Mouse (Mus musculus): ENCODE measurements at regions not wholly inside any gene's neighbourhood (a gene's known extent, or its start where the extent isn't known, plus 50 kb on each side); places are given as distances from the start of the nearest gene placed in this dataset.

DNA sequence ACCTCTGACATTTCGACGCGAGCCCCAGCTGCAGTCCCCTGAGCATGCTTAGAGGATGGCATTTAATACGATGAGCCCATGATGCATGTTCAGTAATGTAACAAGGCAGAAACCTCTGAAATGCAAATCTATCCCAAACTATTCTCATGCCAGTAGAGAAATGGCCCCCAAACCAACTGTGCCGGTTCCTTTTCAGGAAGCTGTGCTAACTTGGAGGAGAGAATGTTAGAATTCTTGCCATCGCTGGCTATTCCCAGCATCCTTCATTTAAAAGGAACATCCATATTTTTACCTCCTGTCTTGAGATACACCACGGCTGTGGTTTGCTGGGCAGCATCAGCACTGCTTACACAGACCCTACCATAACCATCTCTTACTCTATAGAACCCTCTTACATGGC, 104.7 kb upstream of the Mbnl2 start:
- Histone ChIP-seq H3K79me2 (ENCODE audit: inconsistent target) (no peaks in the 10 kb centered on the region), H3K36me3 (ENCODE audit: inconsistent target) (no peaks in the 10 kb centered on the region), H3K27ac (no peak overlapping the region), H3K4me3 (ENCODE audit: inconsistent target) (no peak overlapping the region)
- WGBS (ENCODE audit: missing documents), result over 99% methylated on average over 7 of the region's 7 CpGs

DNA sequence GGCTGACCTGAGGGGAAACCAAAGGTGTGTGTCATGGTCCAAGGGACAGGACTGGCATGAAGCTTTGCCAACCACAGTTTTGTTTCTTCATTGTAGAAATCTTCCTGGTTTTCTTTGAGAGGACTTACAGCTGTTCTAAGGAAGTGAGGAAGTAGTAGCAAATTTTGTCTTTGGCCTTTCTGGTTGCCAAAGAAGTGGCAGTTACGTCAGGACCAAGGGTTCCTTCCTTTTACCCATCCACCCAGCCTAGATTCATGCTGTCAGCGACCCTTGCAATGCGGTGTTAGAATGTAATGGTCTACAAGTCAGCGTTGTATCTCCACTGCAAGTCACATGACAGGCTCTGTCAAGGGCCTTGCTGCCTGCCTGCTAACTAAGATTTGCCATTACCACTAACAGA, 103.4 kb upstream of the Mbnl2 start:
- Histone ChIP-seq H3K4me3 (ENCODE audit: inconsistent target) (no peak overlapping the region), H3K36me3 (ENCODE audit: inconsistent target) (no peaks in the 10 kb centered on the region), H3K79me2 (ENCODE audit: inconsistent target) (no peaks in the 10 kb centered on the region), H3K27ac (peak overlapping the region; percentile 15; the same call in 1 of the 2 replicates)
- 36% methylated on average over 4 of the region's 4 CpGs for WGBS (ENCODE audit: missing documents)

- no peak overlapping the region for H3K4me3 ChIP-seq (ENCODE audit: inconsistent target)
- 92% methylated on average over 8 of the region's 8 CpGs for WGBS (ENCODE audit: missing documents)
- no peaks in the 10 kb centered on the region for H3K36me3 ChIP-seq (ENCODE audit: inconsistent target)
- H3K79me2 ChIP-seq (ENCODE audit: inconsistent target), result no peaks in the 10 kb centered on the region
- H3K27ac ChIP-seq, result no peak overlapping the region
Observed at GRCm38 (mm10) chr14:120172844-120173243, 102.6 kb upstream of the Mbnl2 start.

- H3K36me3 ChIP-seq (ENCODE audit: inconsistent target), result no peaks in the 10 kb centered on the region
- no peaks in the 10 kb centered on the region for H3K79me2 ChIP-seq (ENCODE audit: inconsistent target)
- no peak overlapping the region for H3K27ac ChIP-seq
- H3K4me3 ChIP-seq (ENCODE audit: inconsistent target), result no peak overlapping the region
- 89% methylated on average over 3 of the region's 5 CpGs for WGBS (ENCODE audit: missing documents)
Observed at GRCm38 (mm10) chr14:120174615-120175014, 100.9 kb upstream of the Mbnl2 start.

- no peak overlapping the region for H3K27ac ChIP-seq
- no peak overlapping the region for H3K4me3 ChIP-seq (ENCODE audit: inconsistent target)
- 83% methylated on average over 1 of the region's 1 CpGs for WGBS (ENCODE audit: missing documents)
- no peaks in the 10 kb centered on the region for H3K79me2 ChIP-seq (ENCODE audit: inconsistent target)
- H3K36me3 ChIP-seq (ENCODE audit: inconsistent target), result no peaks in the 10 kb centered on the region
Observed at GRCm38 (mm10) chr14:120195218-120195617, 80.3 kb upstream of the Mbnl2 start.

- Histone ChIP-seq H3K36me3 (ENCODE audit: inconsistent target) (no peaks in the 10 kb centered on the region), H3K79me2 (ENCODE audit: inconsistent target) (no peaks in the 10 kb centered on the region), H3K27ac (no peak overlapping the region), H3K4me3 (ENCODE audit: inconsistent target) (no peak overlapping the region)
- WGBS (ENCODE audit: missing documents), result 96% methylated on average over 3 of the region's 3 CpGs
Observed at GRCm38 (mm10) chr14:120211741-120212140, 63.7 kb upstream of the Mbnl2 start.

DNA sequence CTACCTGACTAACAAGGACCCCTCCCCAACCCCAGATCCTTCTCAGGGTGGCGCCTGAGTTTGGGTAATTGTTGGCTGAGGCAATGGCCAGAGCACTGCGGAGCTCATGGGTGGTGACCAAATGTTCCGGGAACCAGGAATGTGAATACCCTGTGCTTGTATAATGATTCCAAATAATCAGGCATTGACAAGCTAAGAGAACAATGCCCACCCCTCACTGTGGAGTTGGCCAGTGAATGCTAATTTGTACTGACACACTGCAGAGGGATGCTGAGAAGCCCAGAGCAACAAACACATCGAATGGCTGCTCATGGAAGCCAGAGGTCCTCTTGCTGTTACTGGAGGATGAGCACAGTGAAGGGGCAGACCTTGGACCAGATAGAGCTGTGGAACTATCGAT, 62.8 kb upstream of the Mbnl2 start:
- Histone ChIP-seq H3K36me3 (ENCODE audit: inconsistent target) (no peaks in the 10 kb centered on the region), H3K4me3 (ENCODE audit: inconsistent target) (no peak overlapping the region), H3K27ac (no peak overlapping the region), H3K79me2 (ENCODE audit: inconsistent target) (no peaks in the 10 kb centered on the region)
- 95% methylated on average over 5 of the region's 5 CpGs for WGBS (ENCODE audit: missing documents)

- no peak overlapping the region for H3K4me3 ChIP-seq (ENCODE audit: inconsistent target)
- H3K79me2 ChIP-seq (ENCODE audit: inconsistent target), result no peaks in the 10 kb centered on the region
- 100% methylated on average over 4 of the region's 4 CpGs for WGBS (ENCODE audit: missing documents)
- no peak overlapping the region for H3K27ac ChIP-seq
- no peaks in the 10 kb centered on the region for H3K36me3 ChIP-seq (ENCODE audit: inconsistent target)
Observed at GRCm38 (mm10) chr14:120219224-120219623, 56.2 kb upstream of the Mbnl2 start.

GRCm38 (mm10) chr14:120223528-120224201, 51.8 kb upstream of the Mbnl2 start:
- Histone ChIP-seq H3K36me3 (ENCODE audit: inconsistent target) (no peaks in the 10 kb centered on the region), H3K79me2 (ENCODE audit: inconsistent target) (no peaks in the 10 kb centered on the region), H3K27ac (no peak overlapping the region), H3K4me3 (ENCODE audit: inconsistent target) (no peak overlapping the region)
- WGBS (ENCODE audit: missing documents), result 95% methylated on average over 14 of the region's 14 CpGs

DNA sequence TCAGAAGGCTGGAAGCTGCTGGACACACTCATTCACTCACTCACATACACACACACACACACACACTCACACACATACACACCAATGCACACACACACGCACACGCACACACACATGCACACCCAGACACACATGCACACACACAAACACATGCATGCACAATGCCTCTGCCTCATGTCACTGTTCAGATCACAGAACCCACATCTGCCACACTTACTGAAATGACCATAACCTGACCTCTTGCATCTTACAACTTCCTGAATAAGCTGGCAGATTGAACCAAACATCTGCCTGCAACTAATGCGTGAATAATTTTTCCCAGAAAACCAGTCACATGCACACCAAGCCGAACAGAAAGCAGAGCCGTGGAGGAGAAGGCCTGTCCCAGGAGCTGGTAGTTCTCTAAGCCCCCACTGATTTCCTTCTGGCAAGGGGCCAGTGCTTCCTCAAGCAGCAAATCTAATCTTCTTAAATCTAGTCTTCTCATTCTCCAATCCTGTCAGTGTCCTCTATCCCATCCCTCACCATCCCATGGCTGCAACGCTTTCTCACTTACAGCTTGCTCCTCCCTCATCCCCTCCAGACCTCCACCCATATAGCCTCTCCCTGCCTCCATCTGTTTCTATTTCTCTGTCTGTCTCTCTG, 51.1 kb upstream of the Mbnl2 start:
- 74% methylated on average over 6 of the region's 6 CpGs for WGBS (ENCODE audit: missing documents)
- no peak overlapping the region for H3K27ac ChIP-seq
- no peaks in the 10 kb centered on the region for H3K36me3 ChIP-seq (ENCODE audit: inconsistent target)
- no peaks in the 10 kb centered on the region for H3K79me2 ChIP-seq (ENCODE audit: inconsistent target)
- no peak overlapping the region for H3K4me3 ChIP-seq (ENCODE audit: inconsistent target)

DNA sequence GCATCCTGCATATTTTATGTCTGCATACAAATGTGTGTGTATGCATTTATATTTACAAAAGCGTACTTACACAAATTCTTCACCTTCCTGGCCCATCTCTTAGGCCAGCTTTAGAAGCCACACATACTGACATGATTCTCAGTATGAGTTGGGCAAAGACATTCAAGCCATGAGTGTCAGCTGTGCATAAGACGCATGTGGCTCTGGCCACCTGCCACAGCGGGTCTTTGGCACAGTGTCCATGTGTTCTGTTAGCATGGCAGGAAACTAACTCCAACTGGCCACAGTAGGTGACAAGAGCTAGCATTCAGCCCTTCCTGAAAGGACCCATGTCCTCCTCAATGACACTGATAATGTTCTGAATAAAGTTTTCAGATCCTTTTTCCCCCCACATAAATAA, 49.8 kb upstream of the Mbnl2 start:
- WGBS (ENCODE audit: missing documents), result 100% methylated on average over 3 of the region's 3 CpGs
- H3K4me3 ChIP-seq (ENCODE audit: inconsistent target), result no peak overlapping the region
- H3K27ac ChIP-seq, result no peak overlapping the region
- no peaks in the 10 kb centered on the region for H3K36me3 ChIP-seq (ENCODE audit: inconsistent target)
- no peaks in the 10 kb centered on the region for H3K79me2 ChIP-seq (ENCODE audit: inconsistent target)

Data from macrophage (primary cell).